Mouse (Mus musculus) thymus, postnatal 0 days (tissue): Measurements from ENCODE around the gene Rasl10b. TPM values are rescaled to one million over a fixed set of nuclear protein-coding genes. Genes with fewer than 3 reads are reported as not detected.

ENCODE experiments used
- DNase-seq: peaks from one replicate; pipeline ENCODE4 v3.0.0-alpha.2; 2015; ENCODE audit warnings: low spot score
- polyA plus RNA-seq: library from polyadenylated mRNA; unstranded; fragments of >200 nt; fragmentation: Nextera tagmentation; extraction: Ambion mirVana; gene quantifications from 2 replicates; pipeline ENCODE4 v1.2.1, GENCODE M21; 2015

Rasl10b gene
- polyA plus RNA-seq, result 0.24 and 0.26 TPM in 2 replicates

GRCm38 (mm10) chr11:83409087-83409754, at the start of gene Rasl10b:
Gene Rasl10b (plus strand): TSS chr11:83409137.
- no peak for DNase-seq

- no peak for DNase-seq
These were observed 44.3 kb upstream of the Rasl10b start for GRCm38 (mm10) chr11:83364656-83365055.

- no peak for DNase-seq
These were observed 37.7 kb upstream of the Rasl10b start for GRCm38 (mm10) chr11:83371267-83371666.

GRCm38 (mm10) chr11:83379745-83380341, 29.1 kb upstream of the Rasl10b start:
- DNase-seq, result no peak

GRCm38 (mm10) chr11:83382876-83383531, 25.9 kb upstream of the Rasl10b start:
- DNase-seq, result no peak

GRCm38 (mm10) chr11:83383532-83383887, 25.4 kb upstream of the Rasl10b start:
- no peak for DNase-seq

GRCm38 (mm10) chr11:83393062-83393461, 15.9 kb upstream of the Rasl10b start:
- no peak for DNase-seq

- no peak for DNase-seq
These were observed 14.0 kb upstream of the Rasl10b start for GRCm38 (mm10) chr11:83394802-83395439.

- no peak for DNase-seq
These were observed 11.3 kb upstream of the Rasl10b start for GRCm38 (mm10) chr11:83397626-83398025.

GRCm38 (mm10) chr11:83398724-83399123, 10.2 kb upstream of the Rasl10b start:
- DNase-seq, result no peak

GRCm38 (mm10) chr11:83403787-83404186, 5.2 kb upstream of the Rasl10b start:
- DNase-seq, result no peak

GRCm38 (mm10) chr11:83406391-83406790, 2.5 kb upstream of the Rasl10b start:
- no peak for DNase-seq

- no peak for DNase-seq
These were observed 695 bp upstream of the Rasl10b start for GRCm38 (mm10) chr11:83408242-83408641.

- no peak for DNase-seq
These were observed 905 bp downstream of the Rasl10b start for GRCm38 (mm10) chr11:83409792-83410291.

GRCm38 (mm10) chr11:83410510-83410909, 1.6 kb downstream of the Rasl10b start:
- no peak for DNase-seq

- peak; percentile 76 for DNase-seq
These were observed 8.1 kb downstream of the Rasl10b start for GRCm38 (mm10) chr11:83417080-83417479.

GRCm38 (mm10) chr11:83417708-83418107, 8.8 kb downstream of the Rasl10b start:
- no peak for DNase-seq

GRCm38 (mm10) chr11:83418566-83418965, 9.6 kb downstream of the Rasl10b start:
- peak; percentile 18 for DNase-seq

- no peak for DNase-seq
These were observed 11.4 kb downstream of the Rasl10b start for GRCm38 (mm10) chr11:83420338-83420737.

GRCm38 (mm10) chr11:83421305-83421704, 12.4 kb downstream of the Rasl10b start:
- peak; percentile 75 for DNase-seq

GRCm38 (mm10) chr11:83424681-83425080, 15.7 kb downstream of the Rasl10b start:
- peak; percentile 59 for DNase-seq

GRCm38 (mm10) chr11:83426964-83427363, 18.0 kb downstream of the Rasl10b start:
- peak; percentile 35 for DNase-seq
